Mouse (Mus musculus): ENCODE data around the gene Tmem255b. TPM values are rescaled to one million over a fixed set of nuclear protein-coding genes. Genes with fewer than 3 reads are reported as not detected.

The Tmem255b gene
- 10 to 100 TPM; 13.5 to 18.8 TPM for total RNA-seq (2021)

- intact Hi-C loops (cut with DNase I) = loop anchor here (2.0 kb wide), 1 partner anchor 20 kb away; no protein-coding TSS in a partner anchor
- DNase-seq = no peak
Observed at GRCm38 (mm10) chr8:13434889-13435288, at the start of gene Tmem255b. Gene Tmem255b, plus strand, starts transcription at chr8:13435189.

- DNase-seq = no peak
- intact Hi-C loops (cut with DNase I) = no loop called here
Observed at GRCm38 (mm10) chr8:13386366-13386765, 48.6 kb upstream of the Tmem255b start.

DNA sequence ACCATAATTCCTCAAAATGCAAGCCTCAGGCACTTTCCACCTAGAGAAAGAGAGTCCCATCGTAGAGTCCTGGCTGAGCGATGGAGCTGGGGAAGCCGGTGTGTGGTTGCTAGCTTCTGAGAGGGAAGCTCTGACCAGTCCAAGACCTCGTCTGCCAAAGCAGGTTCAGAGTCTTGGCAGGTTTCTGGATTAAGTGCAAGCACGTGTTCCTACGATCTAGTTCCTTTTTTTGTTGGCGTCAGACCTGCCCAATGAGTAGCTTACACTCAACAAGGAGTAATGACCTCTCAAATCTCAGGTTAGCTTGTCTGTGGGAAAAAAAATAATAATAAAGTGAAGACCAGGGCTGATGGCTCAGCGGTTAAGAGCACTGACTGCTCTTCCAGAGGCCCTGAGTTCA lies 47.3 kb upstream of the Tmem255b start:
- intact Hi-C loops (cut with DNase I) = no loop called here
- no peak for DNase-seq

DNA sequence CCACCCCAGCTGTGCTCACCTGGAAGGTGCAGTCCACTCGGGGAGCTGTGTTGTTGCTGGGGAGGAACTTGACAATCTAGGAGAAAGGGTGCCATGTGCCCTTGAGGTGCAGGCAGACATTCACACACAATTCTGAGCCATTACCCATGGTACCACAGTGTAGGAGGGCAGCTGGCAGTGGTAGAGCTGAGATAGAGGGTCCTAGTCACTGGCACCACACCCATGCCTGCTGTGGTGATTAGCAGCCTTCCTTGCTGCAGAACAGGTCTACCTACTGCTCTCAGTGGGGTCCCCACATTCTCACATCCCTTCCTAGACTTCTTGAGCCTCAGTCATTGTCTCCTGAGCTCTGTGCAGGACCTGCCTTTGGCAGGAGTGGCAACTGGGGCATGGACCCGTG lies 46.2 kb upstream of the Tmem255b start:
- no peak for DNase-seq
- intact Hi-C loops (cut with DNase I) = no loop called here

DNA sequence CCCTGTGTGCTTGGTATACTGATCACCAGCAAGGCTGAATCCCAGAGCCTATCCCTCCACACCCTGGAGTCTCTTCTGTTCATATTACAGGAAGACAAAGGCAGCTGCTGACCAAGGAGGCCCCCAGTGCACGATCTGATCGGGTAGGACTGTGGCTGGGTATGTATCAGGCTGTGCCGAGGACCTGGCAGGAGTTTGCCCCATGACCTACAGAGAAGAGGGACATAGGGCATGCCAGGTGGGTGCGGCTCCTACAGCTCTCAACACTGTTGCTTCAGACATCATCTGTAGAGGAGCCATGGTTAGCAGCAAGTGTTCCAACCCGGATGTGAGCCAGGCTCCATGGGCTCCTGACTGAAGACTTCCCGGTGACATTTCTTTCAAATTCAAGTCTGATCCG lies 41.1 kb upstream of the Tmem255b start:
- DNase-seq = no peak
- intact Hi-C loops (cut with DNase I) = no loop called here

- intact Hi-C loops (cut with DNase I) = no loop called here
Observed at GRCm38 (mm10) chr8:13396725-13397124, 38.3 kb upstream of the Tmem255b start, which contains the start of gene Atp4b. Gene Atp4b, minus strand, starts transcription at chr8:13396825.

DNA sequence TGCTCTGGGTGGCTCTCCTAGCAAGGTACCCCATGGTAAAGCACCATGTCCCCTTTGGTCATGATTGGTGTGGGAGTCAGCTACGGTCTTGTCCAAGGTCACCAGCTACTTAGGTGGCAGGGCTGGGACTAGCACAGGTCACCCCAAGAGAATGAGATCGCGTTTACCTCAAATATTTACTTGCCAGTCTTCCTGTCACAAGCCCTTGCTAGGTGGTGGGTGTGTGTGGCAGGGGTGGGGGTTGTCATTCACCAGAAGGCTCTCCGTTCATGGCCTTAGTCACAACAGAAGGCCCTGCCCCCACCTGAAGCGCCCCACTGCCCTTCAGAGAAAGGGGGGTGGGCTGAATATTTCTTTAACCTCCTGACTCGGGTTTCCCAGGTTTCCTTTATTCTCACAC lies 31.5 kb upstream of the Tmem255b start:
- intact Hi-C loops (cut with DNase I) = no loop called here
- DNase-seq = no peak

More at GRCm38 (mm10) chr8:13396725-13397124, 38.3 kb upstream of the Tmem255b start, which contains the start of gene Atp4b:
- DNase-seq = no peak

DNA sequence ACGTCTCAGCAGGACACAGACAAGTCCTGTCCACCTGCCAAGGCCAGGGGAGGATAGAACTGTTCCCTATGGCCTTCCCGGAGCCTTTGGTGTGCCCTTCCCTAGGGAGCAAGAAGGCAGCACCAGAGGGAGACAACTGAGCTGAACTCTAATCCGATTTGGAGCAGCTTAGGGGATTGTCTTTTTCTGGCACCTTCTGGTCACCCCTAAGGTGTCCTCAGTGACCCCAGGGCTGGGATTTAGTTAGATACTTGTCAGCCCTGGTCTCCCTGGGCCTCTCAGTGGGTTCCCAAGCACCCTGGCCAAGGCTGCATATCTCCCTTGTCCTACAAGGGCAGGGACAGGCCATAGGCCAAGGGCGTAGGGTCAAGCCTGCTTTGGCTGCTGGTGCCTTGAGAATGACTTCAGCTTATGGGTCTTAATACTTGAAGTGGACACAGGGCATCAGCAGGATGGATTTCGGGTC lies 30.3 kb upstream of the Tmem255b start, which contains the start of gene Grk1:
Gene Grk1, plus strand, starts transcription at position 416 of the 466 bp plus-strand sequence.
- intact Hi-C loops (cut with DNase I) = no loop called here
- DNase-seq = no peak

DNA sequence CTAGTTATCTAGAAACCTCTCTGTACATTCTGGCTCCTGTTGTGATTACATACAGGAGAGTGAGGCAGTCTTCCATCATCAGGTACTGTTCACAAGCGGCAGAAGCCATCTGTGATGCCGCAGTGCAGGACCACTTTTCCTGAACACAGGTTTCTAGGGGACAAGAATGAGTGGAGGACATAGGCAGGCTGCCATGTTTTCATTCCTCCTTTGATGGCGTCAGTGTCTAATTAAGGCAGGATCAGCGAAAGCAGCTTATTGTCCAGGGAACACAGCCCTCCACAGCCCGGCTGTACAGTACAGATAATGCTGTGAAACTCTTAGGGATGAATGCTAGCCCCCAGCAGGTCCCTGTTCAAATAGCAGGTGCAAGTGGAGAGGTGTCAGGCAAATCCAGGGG lies 29.0 kb upstream of the Tmem255b start:
- intact Hi-C loops (cut with DNase I) = no loop called here
- DNase-seq = no peak

DNA sequence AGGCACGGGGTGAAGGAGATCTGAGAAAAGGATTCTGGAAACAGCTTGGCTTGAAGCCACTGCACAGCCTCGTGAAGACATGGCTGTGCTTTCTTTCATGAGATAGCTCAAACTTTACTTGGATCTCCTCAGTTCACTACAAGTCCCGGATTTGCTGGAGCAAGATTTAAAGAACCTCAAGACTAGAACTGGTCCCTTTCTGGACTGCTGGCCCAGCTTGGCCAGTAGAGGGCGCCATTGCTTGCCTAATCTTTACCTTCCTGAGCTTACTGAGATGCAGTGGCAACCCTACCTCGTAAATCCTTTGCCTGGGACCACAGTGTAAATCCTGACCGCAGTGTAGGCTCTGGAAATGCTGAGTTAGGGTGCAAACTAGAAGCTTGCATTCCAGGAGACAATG lies 23.4 kb upstream of the Tmem255b start:
- intact Hi-C loops (cut with DNase I) = loop anchor here (1.0 kb wide), 1 partner anchor 51 kb away; no protein-coding TSS in a partner anchor
- DNase-seq = peak; percentile 60 to 80

GRCm38 (mm10) chr8:13412891-13413558 lies 22.0 kb upstream of the Tmem255b start:
- peak; percentile 65 to 81 for DNase-seq
- intact Hi-C loops (cut with DNase I) = loop anchor here (1.0 to 2.0 kb wide), 2 partner anchors 135 to 340 kb away; no protein-coding TSS in a partner anchor

DNA sequence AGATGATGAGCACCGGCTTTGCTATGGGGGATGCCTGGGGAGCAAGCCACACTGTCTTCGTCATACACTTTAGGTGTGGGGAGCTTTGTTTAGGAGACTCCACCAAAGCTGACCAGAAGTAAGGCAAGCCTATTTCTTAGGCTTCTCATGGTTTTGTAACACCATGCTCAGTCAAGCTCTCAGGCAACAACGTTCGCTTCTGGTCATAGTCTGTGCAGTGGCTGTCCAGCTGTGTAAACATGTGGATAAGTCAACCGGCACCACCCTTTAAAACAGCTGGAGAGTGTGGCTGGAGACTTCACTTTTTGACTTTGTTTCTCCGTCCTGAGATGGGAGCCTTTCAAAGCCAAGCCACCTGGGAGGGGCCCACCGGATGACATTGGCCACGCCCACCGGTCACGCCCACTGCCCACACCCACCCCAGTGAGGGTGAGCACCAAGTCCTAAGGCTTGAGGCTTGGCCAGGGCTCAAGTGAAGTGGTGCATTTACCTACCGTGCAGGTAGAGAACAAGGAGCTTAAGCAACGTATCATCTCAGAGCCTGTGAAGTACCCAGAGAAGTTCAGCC lies 21.1 kb upstream of the Tmem255b start:
- DNase-seq = peak in 1 of 2 experiments; percentile 23
- intact Hi-C loops (cut with DNase I) = loop anchor here (1.0 to 2.0 kb wide), 3 partner anchors 21 to 339 kb away; partner anchors contain the start of gene Tmem255b

DNA sequence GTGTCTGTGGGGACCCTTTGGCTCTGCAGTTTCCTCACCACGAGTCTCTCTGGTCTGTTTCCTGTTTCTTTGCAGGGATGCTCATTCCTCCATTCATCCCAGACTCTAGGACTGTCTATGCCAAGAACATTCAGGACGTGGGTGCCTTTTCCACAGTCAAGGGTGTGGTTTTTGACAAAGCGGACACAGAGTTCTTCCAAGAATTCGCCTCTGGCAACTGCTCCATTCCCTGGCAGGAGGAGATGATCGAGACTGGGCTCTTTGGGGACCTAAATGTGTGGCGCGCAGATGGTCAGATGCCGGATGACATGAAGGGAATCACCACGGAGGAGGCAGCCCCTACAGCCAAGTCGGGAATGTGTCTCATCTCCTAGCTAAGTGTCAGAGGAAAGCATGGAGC lies 19.1 kb upstream of the Tmem255b start:
- no peak for DNase-seq
- intact Hi-C loops (cut with DNase I) = loop anchor here (2.0 kb wide), 1 partner anchor 19 kb away; the partner anchor contains the start of gene Tmem255b

- intact Hi-C loops (cut with DNase I) = no loop called here
- no peak for DNase-seq
Observed at GRCm38 (mm10) chr8:13419111-13419639, 15.8 kb upstream of the Tmem255b start.

DNA sequence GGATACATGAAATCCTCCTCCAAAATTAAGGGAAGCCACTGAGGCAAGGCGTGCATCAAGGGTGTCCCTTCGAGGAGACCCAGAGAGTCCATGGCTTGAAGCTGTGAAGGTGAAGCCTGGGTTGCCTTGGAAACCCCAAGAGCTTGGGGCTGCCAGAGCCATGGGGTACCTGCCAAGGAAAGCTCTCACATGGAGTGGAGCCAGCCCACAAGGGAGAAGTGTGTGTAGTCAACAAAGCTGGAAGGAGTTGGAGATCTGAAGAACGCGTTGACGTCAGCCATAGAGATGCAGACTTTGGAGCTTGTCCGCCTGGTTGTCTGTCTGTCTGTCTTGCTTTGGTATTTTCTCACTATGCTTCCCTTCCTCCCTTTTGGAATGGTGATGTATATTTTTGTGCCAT lies 14.0 kb upstream of the Tmem255b start:
- intact Hi-C loops (cut with DNase I) = no loop called here
- DNase-seq = no peak

DNA sequence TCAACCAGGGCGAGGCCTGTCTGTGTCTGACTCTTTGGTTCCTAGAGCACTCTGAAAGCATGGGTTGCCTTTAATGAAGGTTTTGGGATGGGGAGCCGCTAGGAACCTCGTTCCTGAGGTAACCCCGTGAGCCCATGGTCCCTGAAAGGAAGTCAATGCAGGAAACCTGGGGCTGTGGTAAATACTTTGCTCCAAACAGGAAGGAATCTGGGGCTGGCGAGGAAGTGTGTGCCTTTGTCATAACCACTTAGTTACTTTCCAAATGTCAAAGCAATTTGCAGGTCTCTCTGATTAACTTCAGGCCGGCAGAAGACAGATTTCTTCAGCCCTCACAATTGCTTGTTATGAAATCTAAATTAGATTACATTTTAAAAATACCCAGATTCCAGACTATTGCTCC lies 7.6 kb upstream of the Tmem255b start:
- peak; percentile 25 to 36 for DNase-seq
- intact Hi-C loops (cut with DNase I) = no loop called here

DNA sequence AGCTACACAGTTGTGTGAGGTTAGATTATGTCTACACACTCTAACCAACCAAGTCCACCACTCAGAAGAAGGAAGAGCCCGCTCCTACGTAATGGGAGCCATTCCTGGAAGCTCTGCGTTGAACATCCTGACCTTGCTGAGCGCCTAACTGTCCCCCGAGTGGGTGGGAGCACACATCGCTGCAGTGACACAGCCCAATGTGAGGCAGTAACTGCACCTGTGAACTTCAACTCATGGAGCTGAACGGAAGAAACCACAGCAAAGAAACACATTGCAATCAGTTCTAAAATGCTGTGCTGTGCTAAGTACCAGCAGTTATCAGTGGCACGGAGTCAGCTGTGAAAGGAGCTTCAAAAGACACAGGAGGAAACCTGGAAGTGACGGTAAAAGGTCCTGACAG lies 6.8 kb upstream of the Tmem255b start:
- no peak for DNase-seq
- intact Hi-C loops (cut with DNase I) = no loop called here

- no peak for DNase-seq
- intact Hi-C loops (cut with DNase I) = no loop called here
Observed at GRCm38 (mm10) chr8:13430412-13430811, 4.6 kb upstream of the Tmem255b start.

DNA sequence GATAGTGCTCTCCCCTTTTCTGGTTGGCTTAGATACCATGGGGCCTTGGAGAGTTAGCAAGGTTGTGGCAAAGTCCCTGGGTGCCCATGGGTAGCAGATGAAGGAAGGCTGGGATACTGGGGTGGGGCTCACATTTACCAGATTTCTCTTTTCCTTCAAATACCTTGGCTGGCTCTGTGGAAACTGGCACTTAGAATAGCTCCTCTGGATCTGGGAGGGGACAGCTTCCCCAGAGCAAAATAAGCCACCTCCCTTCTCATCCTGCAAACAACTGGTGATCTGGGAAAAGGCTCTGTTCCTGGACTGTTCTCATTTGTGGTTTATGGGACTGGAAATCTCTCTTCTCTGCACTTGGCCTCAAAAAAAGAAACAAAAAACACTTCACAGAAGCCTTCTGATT lies 4.1 kb upstream of the Tmem255b start:
- DNase-seq = no peak
- intact Hi-C loops (cut with DNase I) = no loop called here

DNA sequence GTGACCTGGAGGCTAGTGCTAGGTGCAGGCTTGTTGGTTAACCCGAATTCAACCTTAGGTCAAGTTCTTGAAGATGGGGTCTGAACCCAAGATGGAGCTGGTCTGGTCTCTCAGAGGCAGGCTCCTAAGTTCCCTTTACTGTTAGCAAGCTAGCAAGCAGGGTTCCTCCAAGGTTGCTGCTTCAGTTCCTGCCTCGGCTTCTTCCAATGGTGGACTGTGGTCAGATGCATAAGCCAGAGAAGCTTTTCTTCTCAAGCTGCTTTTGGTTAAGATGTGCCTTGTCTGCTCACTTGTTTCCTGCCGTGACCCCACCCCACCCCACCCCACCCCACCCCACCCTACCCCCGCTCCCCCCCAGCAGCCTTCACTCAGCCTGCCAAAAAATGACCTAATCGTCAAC lies 1.9 kb upstream of the Tmem255b start:
- intact Hi-C loops (cut with DNase I) = no loop called here
- no peak for DNase-seq

- intact Hi-C loops (cut with DNase I) = no loop called here
- DNase-seq = no peak
Observed at GRCm38 (mm10) chr8:13436052-13436451, 1.1 kb downstream of the Tmem255b start.

- DNase-seq = no peak
- intact Hi-C loops (cut with DNase I) = no loop called here
Observed at GRCm38 (mm10) chr8:13437531-13437930, 2.5 kb downstream of the Tmem255b start.
